Mouse (Mus musculus) CD4-positive helper T cell, adult 2 months (primary cell): ENCODE measurements at regions not wholly inside any gene's neighbourhood (a gene's known extent, or its start where the extent isn't known, plus 50 kb on each side); places are given as distances from the start of the nearest gene placed in this dataset.
A peak's percentile ranks its signal among the peaks of the same experiment; 100 is the strongest.
"Not testable (repeated sequence)": the region's sequence is repeated elsewhere in the genome, so short reads cannot be mapped to it uniquely, and the experiment has no call there.

Experiments
- DNase-seq: peaks from one replicate; pipeline ENCODE4 v3.0.0-alpha.2; 2012; ENCODE audit warnings: low read depth, missing footprints, low spot score

- DNase-seq: not testable (repeated sequence)
Observed at GRCm38 (mm10) chr7:29639591-29639990, 87.2 kb downstream of the Catsperg2 start.

GRCm38 (mm10) chr7:29602356-29602755 lies 83.9 kb upstream of the Sipa1l3 start:
- no peak for DNase-seq

GRCm38 (mm10) chr7:29601337-29601736 lies 82.9 kb upstream of the Sipa1l3 start:
- no peak for DNase-seq

GRCm38 (mm10) chr7:29597291-29597690 lies 78.8 kb upstream of the Sipa1l3 start:
- peak; percentile 15 for DNase-seq

GRCm38 (mm10) chr7:29578128-29578527 lies 59.7 kb upstream of the Sipa1l3 start:
- no peak for DNase-seq

- DNase-seq: no peak
Observed at GRCm38 (mm10) chr7:29575606-29576005, 57.2 kb upstream of the Sipa1l3 start.
